Mouse (Mus musculus) thymus, postnatal 4 days (tissue): ENCODE measurements around the gene Gm20696.

ENCODE experiments used
- DNase-seq: peaks from one replicate; pipeline ENCODE4 v3.0.0; 2021

Gm20696 gene

GRCm38 (mm10) chr6:99515667-99516199 lies 150.9 kb downstream of the Gm20696 start:
- DNase-seq: peak; percentile 22

- no peak for DNase-seq
These were observed 154.7 kb downstream of the Gm20696 start for GRCm38 (mm10) chr6:99511862-99512261.

- no peak for DNase-seq
These were observed 157.4 kb downstream of the Gm20696 start for GRCm38 (mm10) chr6:99509189-99509592.

- peak; percentile 65 for DNase-seq
These were observed 159.8 kb downstream of the Gm20696 start for GRCm38 (mm10) chr6:99506816-99507215.

- no peak for DNase-seq
These were observed 162.9 kb downstream of the Gm20696 start for GRCm38 (mm10) chr6:99503741-99504140.

GRCm38 (mm10) chr6:99502727-99503126 lies 163.9 kb downstream of the Gm20696 start:
- DNase-seq: no peak

GRCm38 (mm10) chr6:99502314-99502713 lies 164.3 kb downstream of the Gm20696 start:
- no peak for DNase-seq

GRCm38 (mm10) chr6:99500570-99501270 lies 165.9 kb downstream of the Gm20696 start:
- DNase-seq: no peak

- peak; percentile 38 for DNase-seq
These were observed 168.5 kb downstream of the Gm20696 start for GRCm38 (mm10) chr6:99498082-99498481.

GRCm38 (mm10) chr6:99496114-99496513 lies 170.5 kb downstream of the Gm20696 start:
- DNase-seq: no peak

GRCm38 (mm10) chr6:99492937-99493336 lies 173.7 kb downstream of the Gm20696 start:
- no peak for DNase-seq

- no peak for DNase-seq
These were observed 174.5 kb downstream of the Gm20696 start for GRCm38 (mm10) chr6:99491979-99492544.

GRCm38 (mm10) chr6:99491146-99491545 lies 175.5 kb downstream of the Gm20696 start:
- DNase-seq: no peak

GRCm38 (mm10) chr6:99489900-99490648 lies 176.5 kb downstream of the Gm20696 start:
- no peak for DNase-seq

- DNase-seq: no peak
These were observed 177.2 kb downstream of the Gm20696 start for GRCm38 (mm10) chr6:99489423-99489822.

GRCm38 (mm10) chr6:99485884-99486640 lies 180.5 kb downstream of the Gm20696 start:
- peak; percentile 35 for DNase-seq

- DNase-seq: peak; percentile 73
These were observed 181.2 kb downstream of the Gm20696 start for GRCm38 (mm10) chr6:99485217-99485883.

GRCm38 (mm10) chr6:99484884-99485216 lies 181.7 kb downstream of the Gm20696 start:
- no peak for DNase-seq

- DNase-seq: no peak
These were observed 182.3 kb downstream of the Gm20696 start for GRCm38 (mm10) chr6:99484197-99484725.

GRCm38 (mm10) chr6:99483556-99483955 lies 183.0 kb downstream of the Gm20696 start:
- no peak for DNase-seq

- no peak for DNase-seq
These were observed 185.0 kb downstream of the Gm20696 start for GRCm38 (mm10) chr6:99481568-99481967.
